Mouse (Mus musculus) NIH3T3 (cell line): Measurements from ENCODE around the gene Med16.
A peak's percentile ranks its signal among the peaks of the same experiment; 100 is the strongest.

ENCODE experiments used
- DNase-seq: peaks from one replicate; pipeline ENCODE4 v3.0.0-alpha.2; 2012; ENCODE audit warnings: low read depth

The Med16 gene

DNA sequence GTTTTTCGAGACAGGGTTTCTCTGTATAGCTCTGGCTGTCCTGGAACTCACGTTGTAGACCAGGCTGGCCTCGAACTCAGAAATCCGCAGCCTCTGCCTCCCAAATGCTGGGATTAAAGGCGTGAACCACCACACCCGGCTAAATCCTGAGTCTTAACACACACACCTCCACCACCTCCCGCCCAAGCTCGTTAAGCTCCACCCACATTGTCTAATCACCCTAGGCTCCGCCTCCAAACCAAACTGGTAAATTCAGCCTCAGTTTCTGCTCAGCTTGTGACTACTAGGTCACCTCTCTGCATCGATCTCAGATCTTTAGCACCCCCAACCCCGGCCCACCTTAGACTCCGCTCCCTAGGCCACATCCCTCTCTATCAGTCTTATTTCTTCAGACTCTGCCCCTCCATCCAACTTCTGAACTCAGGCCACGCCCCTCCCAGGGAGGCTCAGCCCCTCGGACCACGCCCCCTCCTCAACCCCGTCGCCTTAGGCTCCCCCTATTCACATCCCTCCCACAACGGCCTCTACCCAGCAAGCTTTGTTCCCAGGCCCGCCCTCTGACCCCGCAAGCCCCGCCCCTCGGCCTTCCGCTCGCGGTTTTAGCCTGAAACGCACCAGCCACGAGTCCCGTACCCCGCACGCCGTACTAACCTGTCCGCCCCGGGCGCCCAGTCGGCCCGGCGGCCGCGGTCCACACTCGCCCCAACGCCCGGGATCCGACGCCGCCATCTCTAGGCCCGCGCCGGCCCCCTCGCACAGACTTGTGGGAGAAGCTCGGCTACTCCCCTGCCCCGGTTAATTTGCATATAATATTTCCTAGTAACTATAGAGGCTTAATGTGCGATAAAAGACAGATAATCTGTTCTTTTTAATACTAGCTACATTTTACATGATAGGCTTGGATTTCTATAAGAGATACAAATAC is at the start of gene Med16:
Gene Med16 (minus strand): TSS at position 757 of the 925 bp plus-strand sequence.
- peak; percentile 99 for DNase-seq

DNA sequence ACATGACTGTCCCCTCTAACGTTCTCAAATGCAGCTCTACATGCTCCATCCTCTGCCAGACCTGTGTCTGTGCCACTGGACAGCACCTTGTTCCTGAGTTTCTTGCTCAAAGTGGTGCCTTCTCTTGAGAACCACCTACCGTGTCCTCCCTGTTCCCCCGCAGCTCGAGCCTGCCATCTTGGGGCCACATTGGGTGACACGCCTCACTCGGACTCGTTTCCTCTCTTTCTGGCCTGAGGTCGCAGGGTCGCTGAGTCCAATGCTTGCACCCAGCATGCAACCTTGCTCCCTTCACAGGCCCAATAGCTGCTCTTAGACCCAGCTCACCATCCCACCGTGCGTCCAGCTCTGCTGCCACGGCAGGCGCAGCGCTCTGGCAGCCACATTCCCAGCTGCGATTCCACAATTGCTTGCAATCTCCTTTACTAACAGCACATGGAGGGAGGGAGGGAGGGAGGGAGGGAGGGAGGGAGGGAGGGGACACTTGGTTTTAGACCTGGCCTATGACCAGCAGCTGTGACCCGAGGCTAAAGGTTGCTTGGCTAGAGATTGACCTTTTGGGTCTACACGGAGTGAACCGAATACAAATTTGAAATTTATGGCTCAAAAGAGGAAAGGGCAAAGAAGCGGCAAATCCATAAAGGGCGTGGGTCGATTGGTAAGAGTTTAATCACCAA is 49.6 kb upstream of the Med16 start:
- DNase-seq = peak; percentile 87

DNA sequence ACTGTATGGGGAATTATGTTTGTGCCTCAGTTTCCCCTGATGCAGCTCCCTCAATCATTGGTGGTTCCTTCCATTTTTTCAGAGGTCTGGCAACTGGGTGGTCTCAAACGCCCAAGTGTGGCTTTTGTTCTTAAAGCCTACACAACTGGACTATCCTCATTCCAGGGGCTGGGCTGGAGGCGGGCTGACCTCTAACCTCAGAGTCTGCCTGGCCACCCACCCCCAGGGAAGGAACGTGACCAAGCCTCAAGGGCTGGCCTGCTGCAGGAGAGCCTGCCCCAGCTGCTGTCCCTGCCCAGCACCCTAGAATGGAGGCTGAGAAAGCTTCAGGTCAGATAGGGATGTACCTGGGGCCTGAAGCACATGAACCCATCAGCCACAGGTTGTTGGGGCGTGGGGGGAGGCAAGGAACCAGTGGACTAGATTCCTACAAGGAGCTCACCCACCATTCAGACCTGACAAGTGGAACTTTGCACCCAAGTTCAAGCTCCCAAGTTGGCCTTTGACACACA is 48.0 kb upstream of the Med16 start:
- DNase-seq = no peak

DNA sequence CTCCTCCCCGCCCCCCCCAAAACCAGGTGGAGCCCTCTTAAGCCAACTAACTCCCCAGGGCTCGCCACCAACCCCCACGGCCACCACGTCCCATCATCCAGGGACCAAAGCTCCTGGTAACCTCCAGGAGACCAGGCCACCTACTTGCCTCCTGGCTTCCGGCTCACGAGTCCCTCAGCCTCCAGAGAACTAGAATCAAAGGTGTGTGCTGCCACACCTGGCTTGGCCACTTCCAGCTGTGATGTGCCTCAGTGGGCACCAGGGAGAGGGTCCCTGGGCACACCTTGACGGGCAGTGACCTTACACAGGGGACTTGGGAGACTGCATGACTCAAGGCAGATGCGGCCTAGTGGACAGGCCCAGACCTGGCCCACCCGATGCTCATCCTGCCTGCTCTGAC is 47.0 kb upstream of the Med16 start:
- DNase-seq = no peak

DNA sequence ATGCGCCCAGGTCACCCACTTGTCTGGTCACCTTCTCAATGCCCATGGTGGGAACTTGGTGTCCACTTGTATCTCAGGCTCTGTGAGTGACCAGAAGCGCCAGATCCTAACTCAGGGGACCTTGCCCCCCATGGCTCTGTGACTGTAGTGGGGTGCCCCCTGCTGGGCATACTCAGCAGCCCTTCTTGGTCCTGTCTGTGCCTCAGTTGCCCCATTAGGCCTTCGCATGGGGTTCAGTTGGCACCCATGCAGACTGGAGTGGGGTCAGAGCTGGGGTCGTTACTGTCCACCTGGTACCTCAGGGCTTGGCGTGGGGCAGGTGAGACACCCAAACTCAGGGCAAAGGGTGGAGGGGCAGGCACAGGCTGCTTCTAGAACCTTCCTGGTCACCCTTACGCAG is 45.2 kb upstream of the Med16 start:
- peak; percentile 53 for DNase-seq

DNA sequence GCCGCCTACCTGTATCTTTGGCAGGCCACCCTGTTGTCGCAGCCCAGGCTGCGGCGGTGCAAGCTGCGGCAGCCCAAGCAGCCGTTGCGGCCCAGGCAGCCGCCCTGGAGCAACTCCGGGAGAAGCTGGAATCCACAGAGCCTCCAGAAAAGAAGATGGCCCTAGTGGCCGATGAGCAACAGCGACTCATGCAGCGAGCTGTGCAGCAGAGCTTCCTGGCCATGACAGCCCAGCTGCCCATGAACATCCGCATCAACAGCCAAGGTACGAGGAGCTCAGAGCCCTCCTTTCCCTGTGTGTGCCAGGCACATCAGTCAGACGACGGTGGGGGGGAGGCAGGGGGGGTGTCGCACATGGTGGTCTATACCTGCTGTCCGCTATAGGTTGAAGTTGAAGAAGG is 41.9 kb upstream of the Med16 start:
- DNase-seq = no peak

DNA sequence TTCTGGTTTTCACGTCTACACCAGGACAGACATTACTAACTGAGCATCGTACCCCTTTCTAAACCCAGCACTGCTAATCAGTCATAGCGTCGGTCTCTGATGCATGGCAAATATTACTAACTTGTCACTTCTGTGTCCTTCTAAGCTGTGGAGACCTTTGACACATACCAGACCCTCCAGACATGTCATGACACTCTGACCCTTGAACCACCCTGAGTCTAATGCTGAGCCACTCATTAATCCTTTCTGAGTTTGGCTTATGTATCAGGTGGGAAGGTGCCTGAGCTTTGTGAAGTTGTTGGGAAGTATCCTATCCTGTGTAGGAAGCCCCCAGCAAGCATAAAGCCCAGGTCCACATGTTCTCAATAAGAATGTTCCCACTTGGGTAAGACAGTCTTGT is 41.1 kb upstream of the Med16 start:
- no peak for DNase-seq

DNA sequence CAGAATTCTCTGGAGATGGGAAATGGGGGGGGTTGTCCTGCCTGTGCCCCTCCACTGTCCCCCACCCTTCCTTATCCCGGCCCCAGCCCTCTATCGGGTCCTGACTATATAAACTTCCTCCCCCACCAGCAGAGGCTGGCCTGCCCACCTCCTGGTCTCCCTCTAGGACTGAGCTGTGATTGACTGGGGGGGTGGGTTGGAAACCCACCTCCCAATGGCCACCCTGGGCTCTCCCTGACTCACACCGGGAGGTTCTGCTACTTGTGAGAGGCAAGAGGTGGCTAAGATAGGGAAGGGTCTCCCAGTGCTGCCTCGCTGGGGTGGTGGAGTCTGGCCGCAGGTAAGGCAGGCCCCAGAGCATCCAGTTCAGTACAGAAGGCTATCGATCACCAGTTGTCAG is 38.8 kb upstream of the Med16 start:
- DNase-seq = no peak

DNA sequence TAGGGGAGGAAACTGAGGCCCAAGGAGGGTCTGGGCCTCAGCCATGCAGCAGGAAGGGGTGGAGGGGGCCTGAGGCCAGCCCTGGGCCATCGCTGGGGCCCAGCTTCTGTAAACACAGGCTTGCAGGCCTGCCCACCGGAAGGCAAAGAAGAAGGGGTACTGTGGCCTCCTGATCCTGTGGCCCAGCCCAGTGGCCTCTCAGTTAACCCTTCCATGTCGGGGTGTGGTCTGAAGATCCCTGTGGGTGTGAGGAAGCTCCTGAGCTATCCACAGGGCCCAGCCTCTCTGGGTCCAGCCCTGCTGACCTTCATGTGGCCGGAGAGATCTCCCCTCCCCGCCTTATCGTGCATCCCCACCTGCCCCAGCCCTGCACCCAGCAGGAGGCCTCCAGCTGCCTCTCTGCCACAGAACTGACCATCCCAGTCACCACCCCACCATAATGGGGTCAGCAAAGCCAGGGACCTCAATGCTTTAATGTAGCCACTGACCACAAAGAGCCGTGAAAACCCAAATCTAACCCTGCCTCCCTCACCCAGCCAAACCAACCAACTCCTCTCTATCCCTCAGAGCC is 38.1 kb upstream of the Med16 start:
- no peak for DNase-seq

DNA sequence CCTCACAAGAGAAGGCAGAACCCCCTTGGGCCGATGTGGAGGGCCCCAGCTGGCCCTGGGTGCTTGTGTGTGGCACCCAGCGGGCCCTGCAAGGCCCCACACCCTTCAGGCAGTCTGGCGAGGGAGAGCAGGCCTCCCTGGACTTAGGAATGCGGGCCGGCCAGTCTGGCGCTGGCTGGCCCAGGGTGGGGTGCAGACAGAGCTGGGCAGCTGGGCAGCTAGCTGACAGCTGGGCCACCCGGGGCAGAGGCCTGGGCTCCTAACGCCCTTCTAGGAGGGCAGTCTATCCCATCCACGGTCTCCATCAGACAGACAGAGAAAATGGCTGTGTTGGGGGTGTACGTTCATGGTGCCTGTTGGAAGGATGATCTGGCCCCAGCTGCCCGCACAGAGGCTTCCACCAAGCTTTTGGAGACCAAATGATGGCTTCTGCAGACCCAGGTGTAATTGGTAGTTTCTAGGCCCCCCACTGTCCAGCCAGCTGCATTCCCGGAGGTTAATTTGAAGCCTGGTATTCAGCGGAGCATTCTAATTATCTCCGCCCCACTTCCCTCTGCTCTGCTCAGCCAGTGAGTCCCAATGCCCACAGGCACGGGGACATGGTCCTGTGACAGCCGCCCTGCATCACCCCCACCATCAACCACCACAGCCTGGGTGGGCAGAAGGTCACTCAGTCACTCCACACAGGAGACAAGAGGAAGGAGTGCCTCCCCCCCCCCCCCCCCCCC is 36.9 kb upstream of the Med16 start:
- no peak for DNase-seq

DNA sequence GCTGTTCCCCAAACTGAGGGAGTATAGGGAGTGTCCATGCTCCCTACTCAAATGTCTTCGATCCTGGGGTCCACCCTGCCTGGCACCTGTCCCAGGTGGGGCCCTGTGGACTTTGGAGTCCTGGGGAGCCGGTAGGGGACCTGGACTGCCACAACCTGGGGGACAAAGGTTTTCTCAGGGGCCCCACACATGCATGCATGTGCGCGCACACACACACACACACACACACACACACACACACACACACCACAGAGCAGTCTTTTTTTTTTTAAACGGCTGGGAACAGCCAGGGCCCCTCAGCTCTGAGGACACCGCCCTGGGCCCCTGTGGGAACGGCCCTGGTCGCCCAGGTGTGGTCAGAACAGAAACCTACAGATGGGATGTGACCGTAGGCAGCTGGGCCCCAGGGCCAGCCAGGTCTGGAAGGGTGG is 34.8 kb upstream of the Med16 start:
- no peak for DNase-seq

DNA sequence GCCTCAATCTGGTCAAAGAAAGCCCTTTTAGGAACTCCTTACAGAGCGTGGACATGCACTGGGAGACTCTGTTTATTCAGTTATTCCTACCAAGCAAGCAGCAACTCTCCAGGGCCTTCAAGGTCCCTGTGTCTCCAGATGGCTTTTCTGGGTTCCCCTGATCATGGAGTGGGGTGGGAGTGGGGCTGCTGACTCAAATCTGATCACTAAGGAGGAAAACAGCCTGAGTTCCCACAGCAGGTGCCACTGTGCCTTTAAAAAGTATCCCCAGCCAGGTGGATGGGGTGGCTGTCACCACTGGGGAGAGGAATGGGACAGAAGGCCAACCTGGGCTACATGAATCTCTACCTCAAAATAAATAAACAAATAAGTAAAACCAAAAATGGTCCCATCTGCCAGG is 34.3 kb upstream of the Med16 start:
- DNase-seq = no peak

DNA sequence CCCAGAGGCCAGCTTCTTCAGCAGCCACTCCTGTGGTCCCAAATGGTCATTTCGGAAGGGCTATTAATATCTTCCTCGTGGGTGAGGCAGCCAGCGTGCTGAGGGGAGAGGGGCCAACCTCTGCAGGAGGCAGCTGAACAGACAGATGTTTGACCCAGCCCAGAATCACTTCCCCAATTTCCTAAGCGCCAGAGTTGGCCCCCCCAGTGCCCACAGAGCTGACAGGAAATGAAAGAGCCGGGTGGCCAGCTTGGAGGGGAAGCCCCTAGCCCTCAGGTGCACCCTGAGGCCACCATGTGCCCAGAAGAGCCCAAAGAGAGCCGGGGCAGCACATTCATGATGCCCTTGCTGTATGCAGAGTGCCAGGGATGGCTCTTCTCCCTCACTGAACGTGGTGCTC is 32.0 kb upstream of the Med16 start:
- DNase-seq = no peak

DNA sequence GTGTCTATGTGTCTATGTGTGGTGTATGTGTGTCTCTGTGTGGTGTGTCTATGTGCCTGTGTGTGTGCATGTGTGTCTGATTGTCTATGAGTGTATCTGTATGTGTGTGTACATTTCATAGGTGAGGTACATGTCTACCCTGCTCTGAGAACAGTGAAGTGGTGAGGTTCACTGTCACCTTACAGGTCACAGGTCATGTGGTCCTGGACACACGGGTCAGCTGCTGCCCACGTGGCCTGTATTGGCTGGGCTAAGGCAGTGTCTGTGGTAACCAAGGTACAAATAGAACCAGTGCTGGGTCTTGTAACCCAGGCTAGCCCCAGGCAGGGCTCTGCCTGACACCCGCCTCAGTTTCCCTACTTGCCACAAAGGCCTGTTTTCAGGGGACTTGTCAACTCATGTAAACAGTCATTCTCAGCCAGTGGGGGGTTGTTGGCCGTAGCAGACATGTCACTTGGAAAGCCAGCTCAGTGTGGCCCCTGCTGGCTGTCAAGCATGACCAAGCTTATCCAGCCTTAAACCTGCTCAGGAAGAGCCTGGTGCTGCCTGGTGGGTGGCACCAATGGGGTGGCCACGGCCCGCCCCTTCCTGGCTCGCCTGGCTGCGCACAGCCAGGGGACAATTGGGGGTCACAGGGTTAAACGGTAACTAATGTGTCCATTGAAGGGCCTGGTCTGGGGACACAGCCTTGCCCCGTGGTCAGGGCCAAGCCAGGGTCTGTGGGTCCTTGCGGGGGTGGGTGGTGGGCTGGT is 29.2 kb upstream of the Med16 start:
- no peak for DNase-seq

DNA sequence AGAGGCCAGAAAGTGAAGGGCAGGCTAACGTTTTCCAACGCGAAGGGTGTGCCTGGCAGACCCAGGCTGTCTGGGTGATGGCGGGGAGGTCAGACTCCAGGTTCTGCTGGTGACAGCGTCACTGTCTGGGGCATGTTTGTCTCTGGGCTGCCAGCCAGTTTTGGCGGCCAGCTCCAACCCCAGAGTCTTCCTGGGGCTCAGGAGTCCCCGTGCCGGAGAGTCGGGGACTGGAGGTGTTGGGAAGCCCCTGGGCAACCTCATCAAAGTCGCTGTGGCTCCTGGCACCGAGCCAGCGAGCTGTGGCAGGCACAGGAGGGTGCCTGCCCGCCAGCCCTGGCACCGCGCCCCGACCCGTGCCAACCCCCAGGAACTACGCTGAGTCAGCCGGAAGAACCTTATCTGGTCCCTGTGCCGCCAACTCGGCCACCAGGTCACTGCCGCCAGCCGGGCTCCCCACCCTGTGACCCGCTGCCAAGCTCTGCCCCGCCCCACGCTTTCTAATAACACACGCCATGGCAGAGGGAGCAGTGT is 28.3 kb upstream of the Med16 start:
- no peak for DNase-seq

DNA sequence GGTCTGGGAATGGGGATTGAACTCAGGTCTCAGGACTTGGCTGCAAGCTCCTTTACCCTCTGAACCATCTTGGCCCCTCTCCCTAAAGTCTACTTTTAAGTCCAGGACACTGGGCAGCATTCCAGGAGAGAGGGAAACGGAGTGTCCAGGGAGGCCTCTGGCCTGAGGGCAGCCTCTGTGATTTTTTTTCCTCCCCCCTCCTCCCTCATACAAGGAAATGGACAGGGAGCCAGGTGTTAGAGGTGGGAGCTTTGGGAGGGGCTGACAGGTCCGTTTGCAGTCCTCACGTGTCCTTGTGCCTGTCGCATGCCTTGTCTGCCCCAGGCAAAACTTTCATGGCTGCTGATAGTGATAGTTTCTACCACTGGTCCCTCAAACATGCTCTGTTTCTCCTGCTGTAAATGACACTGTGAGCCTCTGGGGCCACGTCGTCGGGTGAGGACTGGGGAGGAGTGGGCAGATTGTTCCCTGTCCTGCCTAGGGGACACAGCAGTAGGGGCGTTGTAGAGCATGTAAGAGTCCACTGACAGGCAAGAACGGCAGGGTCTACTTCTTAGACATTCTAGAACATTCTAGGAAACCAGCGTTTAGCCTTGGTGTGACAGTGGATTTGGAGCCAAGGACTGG is 27.7 kb upstream of the Med16 start:
- peak; percentile 30 for DNase-seq

DNA sequence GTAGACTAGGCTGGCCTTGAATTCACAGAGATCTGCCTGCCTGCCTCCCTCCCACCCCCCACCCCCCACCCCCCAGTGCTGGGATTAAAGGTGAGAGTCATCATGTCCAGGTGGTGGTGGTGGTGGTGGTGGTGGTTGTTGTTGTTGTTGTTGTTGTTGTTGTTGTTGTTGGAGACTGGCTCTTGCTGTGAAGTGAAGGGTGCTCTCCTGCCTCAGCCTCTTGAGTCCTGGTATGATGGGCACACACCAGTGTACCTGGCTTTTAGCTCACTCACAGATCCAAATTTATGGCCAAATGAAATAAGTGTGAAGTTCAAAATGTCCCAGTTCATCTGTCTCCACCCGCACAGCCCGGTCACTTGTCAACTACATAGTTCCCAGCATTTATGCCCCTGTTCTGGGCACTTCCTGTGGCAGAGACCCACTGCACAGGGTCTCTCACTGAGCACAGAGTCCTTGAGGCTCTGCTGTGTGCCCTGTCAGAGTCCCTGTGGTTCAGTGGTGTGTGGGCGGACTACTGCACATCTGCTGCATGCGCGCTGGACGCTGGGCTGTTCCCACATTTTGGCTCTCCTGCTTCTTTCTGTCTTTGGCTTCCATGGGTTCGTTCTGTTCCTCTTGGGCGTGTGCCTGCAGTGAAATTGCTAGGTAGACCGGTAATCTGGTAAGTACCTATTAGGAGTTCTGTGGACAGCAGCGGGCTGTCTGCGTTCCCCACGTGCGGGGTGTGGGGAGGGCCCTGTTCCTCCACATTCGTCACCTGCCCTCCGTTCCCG is 26.3 kb upstream of the Med16 start:
- DNase-seq = no peak

DNA sequence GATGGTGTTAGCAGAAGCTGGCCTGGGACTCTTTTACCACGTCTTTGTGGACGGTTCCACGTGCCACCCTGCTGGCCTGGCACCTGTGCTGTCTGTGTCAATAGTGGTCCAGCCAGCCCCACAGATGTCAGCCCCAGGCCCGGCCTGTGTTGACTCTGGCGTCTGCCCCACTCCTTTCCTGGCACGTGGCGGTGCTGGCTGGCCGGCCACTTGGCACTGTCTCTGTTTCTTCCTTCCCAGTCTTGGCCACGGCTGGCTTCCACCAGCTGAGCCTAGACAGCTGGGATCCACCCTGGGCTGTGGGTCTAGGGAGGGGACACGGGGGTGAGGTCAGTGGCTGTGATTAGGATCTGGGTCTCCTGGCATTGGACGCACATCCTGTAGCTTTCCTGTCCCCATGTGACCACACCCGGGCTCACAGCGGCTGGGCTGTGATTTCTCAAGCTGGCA is 25.6 kb upstream of the Med16 start:
- peak; percentile 55 for DNase-seq

DNA sequence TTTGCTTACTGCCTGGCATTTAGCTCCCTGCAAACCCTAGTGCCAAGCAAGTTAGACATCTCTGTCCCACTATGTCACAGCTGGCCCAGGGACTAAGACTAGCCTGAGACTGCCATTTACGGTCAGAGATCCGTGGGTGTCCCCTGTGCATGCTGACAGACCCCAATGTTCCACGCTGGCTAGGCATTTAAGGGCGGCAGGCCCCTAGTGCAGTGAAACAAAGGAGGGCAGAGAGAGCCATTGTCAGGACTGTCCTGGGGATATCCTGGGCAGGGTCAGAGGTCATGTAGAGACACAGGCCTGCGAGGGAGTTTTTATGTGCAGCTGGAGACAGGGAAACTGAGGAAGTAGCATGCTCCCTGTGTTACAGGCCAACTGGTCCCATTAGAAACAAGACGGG is 25.1 kb upstream of the Med16 start:
- DNase-seq = no peak

DNA sequence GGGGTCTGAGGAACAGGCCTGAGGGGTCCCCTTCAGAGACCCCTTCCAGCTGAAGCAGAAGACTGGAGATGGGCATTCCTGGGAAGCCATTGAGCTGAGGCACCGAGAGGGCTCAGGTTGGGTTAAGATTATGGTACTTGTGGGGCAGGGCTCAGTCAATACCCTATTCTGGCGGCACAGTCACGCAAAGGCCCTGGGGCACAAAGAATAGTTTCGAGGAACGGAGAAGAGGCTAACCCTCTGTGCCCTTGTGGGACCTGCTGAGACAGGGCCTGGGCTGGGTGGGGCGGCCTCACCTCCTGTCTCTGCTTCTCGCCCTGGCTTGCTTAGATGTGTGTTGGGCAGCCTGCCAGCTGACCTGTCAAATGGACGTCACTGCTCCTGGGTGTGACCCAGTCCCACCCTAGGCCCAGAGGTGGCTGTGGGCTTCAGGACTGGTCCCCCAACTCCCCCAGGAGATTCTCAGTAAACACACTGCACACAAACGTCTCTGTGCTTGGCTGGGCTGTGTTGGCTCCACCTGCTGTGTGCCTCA is 24.5 kb upstream of the Med16 start:
- no peak for DNase-seq
